Mouse (Mus musculus): ENCODE data around the gene Ezr. TPM values are rescaled to one million over a fixed set of nuclear protein-coding genes. Genes with fewer than 3 reads are reported as not detected.

Gene Ezr
- polyA plus RNA-seq, 1 experiment = 148 TPM

DNA sequence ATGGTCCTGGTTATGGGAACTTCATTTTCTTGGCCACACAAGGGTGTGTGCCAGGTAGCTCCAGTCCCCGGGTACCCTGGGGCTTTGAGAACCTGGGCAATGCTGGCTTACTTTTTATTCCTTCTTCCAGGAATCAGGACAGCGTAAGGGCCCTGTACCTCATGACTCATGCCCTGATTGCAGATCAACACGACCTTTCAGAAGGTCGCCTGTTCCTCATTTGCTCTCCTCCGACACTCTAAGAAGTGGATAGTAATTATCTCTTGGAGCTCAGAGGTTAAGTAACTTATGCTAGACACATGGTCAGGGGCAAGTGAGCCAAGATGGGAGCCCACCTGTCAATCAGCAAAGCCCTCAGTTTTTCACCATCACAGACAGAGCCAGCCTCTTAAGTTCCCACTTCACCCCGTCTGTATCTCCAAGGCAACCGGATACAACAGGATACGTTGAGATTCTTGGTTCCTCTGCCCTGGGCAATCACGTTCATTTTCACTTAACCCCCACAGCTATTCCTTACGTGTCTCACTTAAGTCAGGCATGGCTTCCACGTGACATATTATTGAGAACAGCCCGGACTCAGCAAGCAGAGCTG lies 11.7 kb upstream of the Ezr start:
- 59% methylated on average over 12 of the region's 12 CpGs for WGBS
- no peak for DNase-seq (ENCODE audit: low read depth, low spot score)

DNA sequence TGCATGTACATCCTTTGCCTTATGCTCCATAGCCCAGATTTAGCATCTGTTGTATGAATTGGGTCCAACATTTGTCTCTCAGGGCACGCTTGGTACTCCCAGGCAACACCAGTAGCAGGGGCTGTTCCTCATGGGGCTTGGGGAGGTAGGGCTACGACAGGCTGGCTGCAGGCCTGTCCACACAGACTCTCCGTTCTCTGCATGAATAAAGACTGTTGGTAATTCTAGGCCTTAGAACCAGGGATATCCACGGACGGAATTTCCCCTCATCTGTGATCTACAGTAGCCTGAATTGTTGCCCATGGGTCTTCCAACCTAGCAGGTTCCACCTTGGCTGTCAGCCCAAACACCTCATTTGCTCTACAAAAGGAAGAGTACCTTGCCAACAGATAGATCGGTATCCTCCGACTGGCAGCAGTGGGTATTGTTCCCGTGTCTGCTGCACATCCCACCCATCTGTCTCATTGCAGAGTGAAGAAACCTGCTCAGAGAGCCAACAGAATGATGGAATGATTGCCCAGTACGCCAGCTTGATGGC lies 7.1 kb upstream of the Ezr start:
- WGBS = 91% methylated on average over 9 of the region's 9 CpGs
- no peak for DNase-seq (ENCODE audit: low read depth, low spot score)

DNA sequence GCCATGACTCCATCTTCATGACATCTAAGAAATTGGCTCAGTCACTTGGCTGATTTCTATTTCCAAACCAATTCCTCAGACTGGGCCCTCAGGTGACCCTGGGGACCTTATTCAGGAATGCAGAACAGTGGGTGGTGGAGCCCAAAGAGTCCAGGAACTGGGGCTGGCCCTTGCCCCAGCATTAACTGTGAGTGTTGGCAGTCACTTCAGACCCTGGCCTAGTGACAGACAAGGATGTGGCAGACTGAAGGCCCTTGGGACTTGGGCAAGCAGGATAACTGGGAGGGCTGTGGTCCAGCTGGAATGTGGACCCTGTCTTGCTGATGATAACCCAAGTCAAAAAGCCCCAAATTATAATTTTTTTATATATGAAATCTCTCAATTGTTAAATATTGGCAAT lies 6.5 kb upstream of the Ezr start:
- no peak for DNase-seq (ENCODE audit: low read depth, low spot score)

DNA sequence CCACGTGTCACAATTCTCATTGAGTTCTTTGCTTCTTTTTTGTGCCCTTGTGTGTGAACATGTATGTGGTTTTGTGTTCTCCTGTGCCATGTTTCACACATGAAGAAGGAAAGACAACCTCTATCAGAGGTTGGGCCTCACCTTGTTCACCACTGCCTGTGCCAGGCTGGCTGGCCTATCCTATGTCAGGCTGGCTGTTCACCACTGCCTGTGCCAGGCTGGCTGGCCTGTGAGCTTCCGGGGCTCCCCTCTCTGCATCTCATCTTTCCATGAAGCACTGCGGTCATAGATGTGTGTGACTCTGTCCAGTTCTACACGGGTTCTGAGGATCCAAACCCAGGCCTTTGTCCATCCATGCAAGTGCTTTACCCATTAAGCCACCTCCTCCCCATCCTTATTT lies 4.7 kb upstream of the Ezr start:
- WGBS = 91% methylated on average over 4 of the region's 4 CpGs
- no peak for DNase-seq (ENCODE audit: low read depth, low spot score)

DNA sequence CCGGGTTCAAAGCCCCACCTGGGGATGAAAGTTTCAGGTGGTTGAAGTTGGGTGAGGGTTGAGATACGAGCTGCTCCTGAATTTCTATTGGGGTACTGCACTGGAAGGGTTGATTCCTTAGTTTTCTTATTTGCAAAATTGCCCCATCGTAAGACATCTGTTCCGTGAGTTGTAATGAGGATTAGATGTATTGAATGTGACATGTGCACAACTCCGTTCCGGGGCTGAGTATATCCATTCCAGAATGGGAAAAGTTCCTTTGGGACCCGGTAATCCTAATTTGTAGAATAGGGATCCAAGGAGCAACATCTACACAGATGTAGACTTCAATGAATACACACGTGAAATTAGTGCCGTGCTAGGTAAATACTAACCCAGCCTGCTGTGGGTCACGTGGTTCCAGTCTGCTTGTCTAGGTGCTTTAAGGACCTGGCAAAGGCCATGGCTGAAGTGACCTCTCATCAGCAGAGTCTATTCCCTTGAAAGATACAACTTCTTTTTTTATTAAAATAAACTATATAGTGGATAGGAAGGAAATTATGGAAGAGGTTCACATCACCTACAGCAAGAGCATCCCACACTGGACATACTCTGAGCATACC lies 1.3 kb upstream of the Ezr start:
- no peak for DNase-seq (ENCODE audit: low read depth, low spot score)
- 30% methylated on average over 10 of the region's 10 CpGs for WGBS

DNA sequence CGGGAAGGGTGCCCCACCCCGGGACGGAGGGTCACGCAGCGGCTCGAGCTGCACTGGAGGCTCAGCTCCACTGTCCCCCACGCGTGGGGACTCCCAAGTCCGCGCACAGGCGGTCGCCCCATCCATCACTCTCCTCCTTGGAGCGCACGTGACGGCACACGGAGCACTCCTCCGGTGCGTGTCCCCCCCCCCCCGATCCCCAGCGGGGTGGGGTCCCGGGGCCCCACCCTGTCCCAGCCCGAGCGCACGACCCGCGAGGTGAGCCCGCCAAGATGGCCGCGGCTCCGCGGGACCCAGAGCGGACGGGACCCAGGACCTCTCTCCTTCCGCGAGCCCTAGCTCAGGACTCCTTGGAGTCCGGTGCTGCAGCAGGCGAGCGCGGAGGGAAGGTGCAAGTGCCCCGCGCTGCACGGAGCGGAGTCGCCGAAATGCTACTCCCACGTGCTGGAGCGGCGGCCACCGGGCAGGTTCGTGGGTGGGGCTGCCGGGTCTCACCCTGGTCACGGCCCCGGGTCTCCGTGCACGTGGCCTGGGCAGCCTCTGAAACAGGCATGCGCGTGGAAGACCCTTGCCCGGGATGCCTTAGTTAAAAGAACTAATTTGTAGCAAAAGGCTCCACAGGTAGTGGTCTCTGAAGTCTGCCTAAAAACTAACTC lies 550 bp upstream of the Ezr start:
- no peak for DNase-seq (ENCODE audit: low read depth, low spot score)
- under 1% methylated on average over 58 of the region's 58 CpGs for WGBS

DNA sequence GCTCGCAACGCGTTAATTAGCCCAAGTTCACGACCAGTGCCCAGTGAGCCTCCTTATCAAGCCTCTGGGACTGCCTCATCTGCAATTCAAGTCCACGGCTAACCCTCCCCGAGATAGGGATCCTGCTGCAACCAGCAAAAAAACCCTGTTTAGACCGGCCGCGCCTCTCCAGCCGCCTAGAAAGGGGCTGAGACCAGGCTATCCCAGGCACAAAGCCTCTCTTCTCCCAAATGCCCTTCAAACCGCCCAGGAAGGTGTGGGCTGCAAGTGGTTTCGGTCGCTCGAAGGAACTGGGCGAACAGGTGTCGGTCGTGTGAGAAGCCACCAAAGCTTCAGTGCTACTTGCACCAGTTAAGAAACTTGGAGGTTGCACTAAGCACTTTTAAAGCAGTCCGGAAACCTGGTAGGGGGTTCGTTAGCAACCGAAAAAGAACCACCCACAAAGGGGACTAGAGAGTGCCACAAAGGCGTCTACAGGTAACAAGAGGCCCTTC lies 504 bp downstream of the Ezr start:
- DNase-seq (ENCODE audit: low read depth, low spot score) = no peak
- 2% methylated on average over 21 of the region's 21 CpGs for WGBS

DNA sequence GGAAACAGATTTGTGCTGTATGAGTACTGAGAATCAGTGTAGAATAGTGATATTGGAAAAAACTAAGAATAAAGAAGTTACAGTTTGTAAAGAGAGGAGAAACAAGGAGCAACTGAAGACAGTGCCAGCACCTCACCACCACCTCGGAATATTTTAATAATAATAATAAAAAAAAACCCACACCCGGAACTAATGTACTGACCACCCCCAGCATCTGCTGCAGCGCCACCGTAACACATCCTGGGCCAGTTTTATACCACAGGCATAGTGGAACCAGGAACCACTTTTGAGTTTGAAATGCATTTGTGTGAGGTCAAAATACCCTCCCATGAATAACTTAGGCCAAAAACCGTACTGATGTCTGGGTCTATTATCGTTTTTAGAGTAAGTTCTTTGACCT lies 1.3 kb downstream of the Ezr start:
- WGBS = 24% methylated on average over 6 of the region's 6 CpGs
- DNase-seq (ENCODE audit: low read depth, low spot score) = no peak

DNA sequence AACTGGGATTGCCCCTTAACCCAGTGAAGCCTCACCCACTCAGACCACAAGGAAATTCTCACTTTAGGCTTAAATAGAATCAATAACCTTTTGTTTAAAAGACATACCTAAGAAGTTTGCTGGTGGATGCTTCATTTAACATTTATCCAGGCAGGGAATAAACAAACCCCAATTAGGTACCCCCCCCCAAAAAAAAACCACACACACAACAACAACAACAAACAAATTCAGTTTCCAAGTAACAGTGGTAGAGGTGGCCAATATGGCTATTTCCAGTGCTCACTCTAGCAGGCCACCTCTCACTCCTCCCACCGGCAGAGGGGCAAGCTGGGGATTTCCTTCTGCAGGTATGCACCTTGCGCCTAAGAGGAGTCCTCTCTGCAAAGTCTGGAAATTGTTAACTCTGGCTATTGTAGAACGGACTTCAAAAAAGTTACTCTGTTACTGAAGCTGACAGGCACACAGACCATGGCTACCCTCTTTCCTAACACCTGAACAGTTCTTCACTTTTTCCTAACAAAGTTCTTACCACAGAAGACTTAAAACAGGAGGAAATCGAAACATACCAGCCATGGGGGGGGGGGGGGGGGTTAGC lies 2.0 kb downstream of the Ezr start:
- WGBS = 25% methylated on average over 4 of the region's 4 CpGs
- no peak for DNase-seq (ENCODE audit: low read depth, low spot score)

DNA sequence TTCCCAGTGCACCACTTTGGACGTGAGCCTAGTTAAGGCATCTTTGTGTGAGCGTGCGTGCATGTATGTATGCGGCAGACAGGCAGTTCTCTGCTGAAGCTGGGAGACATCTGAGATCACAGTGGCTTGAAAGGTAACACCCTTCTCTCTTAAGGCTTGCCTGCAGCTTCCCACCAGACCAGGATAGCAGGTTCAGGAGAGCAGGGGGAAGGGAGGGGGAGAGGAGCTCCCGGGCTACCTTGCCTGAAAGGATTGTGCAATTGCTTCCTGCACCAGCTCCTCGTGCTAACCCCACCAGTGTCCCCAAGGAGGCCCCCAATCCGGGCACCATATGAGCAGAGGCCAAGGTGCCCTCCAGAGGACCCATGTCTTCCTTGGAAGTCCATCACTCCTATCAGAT lies 3.0 kb downstream of the Ezr start:
- 21% methylated on average over 7 of the region's 7 CpGs for WGBS
- DNase-seq (ENCODE audit: low read depth, low spot score) = no peak

DNA sequence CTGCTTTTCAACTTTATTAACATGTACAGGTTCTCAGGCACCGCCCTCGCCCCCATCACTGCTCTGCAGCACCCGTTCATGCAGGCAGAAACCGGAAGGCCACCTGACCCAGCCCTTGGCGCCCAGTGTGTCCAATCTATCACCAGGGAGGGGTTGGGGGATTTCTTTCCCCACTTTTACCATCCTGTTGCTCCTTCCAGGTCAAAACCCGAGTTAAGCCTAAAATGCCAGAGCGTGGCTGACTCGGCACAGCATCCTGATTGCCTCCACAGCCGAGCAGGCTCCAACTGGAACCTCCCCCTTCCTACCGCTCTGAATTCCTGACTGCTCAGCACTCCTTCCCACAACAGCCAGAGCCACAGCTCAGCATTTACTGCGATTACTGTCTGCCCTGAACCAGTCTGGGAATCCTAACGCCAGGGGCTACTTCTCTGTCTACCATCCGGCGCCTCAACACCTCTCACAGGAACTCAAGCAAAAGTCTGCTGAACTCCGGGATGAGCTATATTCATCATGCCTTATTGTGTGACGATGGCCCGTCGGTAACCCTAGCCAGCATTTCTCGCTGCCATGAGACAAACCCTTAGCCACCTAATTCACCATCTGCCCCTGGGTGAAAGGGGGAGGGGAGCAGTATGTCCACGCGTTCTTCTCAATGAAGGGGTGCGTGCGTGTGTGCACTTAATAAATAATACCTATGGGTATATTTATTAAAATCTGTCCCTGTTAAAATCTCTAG lies 3.6 kb downstream of the Ezr start:
- WGBS = 5% methylated on average over 23 of the region's 23 CpGs
- no peak for DNase-seq (ENCODE audit: low read depth, low spot score)

DNA sequence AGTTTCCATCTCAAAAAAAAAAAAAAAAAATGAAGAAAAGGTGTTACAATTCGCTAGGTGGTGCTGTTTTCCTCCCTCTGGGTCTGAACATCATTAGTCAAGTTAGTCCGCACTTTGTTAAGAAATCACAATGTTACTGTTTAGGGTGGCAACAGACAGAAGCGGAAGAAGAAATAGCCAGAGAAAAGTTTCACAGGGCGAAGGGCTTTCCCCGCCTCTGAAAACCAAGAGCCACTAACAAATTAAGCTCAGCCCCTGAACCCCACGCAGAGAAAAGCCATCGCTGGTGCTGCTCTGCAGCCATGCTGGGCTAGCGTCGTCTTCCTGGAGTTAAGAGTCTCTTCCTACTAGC lies 4.3 kb downstream of the Ezr start:
- WGBS = under 1% methylated on average over 9 of the region's 9 CpGs
- DNase-seq (ENCODE audit: low read depth, low spot score) = no peak

DNA sequence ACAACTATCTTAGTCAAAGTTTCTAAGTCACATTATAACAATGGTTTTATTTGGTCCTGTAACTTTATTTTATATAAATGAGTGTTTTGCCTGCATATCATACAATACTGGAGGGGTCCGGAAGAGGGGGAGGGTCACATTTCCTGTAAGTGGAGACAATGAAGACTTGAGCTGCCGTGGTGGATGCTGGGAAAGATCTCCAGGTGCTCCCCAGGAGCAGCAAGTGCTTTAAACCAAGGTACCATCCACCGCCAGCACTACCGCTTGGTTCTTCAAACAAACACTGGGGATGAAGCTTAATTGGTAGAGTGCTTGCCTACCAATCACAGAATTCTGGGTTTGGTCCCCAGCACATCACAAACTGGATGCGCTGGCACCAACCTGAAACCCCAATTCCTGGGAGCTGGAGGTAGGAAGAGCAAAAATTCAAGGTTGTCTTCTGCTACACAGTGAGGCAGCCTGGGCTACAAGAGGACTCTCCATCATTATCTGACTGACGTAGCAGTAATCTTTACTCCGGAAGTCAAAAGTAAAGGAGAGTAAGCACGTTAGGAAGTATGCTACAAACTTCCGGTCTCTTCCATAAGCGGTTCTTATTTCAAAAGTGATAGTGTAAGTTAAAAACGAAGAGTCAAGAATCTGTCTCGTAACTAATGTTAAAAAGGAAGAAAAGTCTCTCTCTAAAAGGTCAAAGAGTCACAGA lies 4.8 kb downstream of the Ezr start:
- 37% methylated on average over 12 of the region's 12 CpGs for WGBS
- DNase-seq (ENCODE audit: low read depth, low spot score) = no peak

DNA sequence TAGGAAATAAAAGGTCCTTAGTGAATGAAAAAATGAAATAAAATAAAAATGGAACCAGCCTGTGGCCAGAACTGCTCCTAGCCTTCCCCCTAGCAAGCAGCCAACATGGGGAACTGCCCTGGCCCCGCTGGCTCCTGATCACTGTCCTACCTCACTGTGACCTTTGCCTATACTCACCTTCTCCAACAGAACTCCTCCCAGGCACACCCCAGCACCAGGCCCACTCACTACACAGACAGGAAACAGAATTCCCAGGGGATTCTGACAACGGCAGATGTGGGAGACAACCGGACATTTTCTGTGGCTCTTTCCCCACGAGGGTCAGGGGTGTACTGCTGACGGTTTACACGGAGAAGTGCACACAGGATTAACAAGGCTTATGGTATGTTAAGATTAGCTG lies 5.5 kb downstream of the Ezr start:
- DNase-seq (ENCODE audit: low read depth, low spot score) = no peak
- 26% methylated on average over 6 of the region's 6 CpGs for WGBS

DNA sequence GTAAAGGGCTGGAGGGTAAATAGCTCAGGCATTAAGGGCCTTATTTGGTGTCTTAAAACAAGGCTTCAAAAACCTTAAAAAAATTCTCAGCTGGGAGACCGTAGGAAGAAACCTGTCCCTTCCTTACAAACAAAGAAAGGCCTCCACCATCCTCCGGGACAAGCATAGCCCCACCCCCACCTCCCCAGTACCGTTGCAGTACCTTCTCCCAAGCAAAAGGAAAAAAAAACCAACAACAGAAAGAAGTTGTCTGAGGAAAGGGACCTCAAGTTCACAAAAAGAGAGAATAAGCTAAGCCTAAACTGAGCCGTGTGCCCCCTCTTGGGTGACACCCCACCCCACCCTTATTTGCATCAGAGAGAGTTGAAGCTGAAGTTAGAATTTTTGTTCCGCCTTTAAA lies 6.0 kb downstream of the Ezr start:
- 29% methylated on average over 5 of the region's 5 CpGs for WGBS
- no peak for DNase-seq (ENCODE audit: low read depth, low spot score)

DNA sequence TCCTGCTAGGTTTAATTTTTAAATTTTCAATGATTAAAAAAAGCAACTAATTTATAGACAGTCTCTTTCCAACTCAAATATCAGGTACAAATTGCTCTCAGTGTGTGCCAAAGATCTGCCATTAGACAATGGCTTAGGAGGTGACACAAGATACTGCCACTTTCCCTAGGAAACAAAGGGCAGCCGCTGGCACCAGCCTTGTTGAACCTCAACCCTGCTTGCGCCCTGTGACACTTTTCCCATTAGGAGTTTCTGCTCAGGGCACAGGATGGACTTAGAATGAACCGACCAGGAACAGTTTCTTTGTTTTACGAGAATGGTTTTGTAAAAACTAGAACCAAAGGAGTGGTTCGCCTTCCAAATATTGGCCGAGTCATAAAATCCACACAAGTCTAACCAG lies 6.5 kb downstream of the Ezr start:
- DNase-seq (ENCODE audit: low read depth, low spot score) = no peak
- WGBS = 29% methylated on average over 6 of the region's 6 CpGs

DNA sequence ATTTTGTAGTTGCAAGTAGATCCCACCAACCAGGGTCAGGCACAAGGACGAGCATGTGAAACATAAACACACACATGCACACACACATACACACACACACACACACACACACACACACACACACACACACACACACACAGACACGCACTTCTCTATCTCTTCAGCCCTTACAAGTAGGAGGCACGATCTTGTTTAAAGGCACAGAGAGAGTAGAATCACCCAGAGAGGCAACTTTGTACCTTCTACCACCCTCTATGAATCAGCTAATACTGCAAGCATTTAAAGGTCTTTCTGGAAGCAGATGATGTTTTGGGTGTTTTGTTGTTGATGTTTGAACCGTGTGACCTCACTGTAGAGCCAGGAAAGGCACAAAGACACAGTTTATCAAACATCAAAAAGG lies 6.9 kb downstream of the Ezr start:
- no peak for DNase-seq (ENCODE audit: low read depth, low spot score)
- 29% methylated on average over 4 of the region's 4 CpGs for WGBS

DNA sequence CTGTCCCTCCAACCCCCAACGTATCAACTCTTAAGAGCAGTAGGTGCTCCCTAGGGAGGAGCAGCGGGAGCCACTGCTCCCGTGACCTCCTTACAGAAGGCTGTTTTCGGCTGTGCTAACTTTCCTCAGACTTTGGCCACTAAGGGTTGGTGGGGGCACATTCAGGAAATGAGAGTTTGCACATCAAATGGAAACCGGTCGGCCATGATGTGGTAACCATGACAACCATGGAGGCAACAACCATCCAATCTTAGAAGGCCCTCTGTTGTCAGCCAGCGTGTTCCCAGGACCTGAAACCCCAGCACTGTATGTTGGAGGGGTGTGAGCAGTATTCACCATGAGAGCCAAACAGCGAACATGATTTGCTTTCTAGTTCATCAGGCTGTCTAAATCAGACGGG lies 7.4 kb downstream of the Ezr start:
- DNase-seq (ENCODE audit: low read depth, low spot score) = no peak
- 67% methylated on average over 9 of the region's 9 CpGs for WGBS

DNA sequence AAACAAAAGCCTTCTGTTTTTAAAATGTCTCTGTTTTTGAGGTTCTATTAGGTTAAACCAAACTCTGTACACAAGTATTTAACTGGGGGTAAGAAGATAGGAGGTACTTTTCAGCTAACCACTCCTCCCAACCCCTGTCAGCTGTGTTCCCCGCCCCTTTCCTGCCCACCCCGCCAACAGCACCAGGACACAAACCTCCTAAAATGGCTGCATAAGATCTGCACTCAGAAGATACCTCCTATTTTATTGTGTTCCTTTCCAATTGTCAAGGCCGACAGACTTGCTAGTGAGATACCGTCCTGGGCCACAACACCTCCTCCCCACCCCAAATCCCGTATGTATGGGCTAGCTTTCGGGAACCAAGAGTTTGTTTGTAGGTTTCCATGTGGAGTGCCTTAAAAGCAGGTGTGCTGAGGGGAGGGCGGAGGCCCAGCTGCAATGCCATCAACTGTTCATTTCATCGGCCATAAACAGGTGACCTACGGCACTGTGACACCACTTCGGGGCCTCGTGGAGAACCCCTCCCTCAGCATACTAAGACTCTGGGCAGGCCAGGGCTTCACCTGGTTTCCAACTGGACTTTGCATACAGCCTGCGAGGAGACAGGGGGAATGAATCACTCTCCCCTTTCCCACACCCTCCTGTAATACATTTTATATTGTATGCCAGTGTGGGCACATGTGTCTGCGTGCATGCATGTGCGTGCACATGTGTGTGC lies 9.2 kb downstream of the Ezr start:
- DNase-seq (ENCODE audit: low read depth, low spot score) = no peak
- 36% methylated on average over 14 of the region's 14 CpGs for WGBS
